Mouse (Mus musculus) embryonic stem cell, embryonic (primary cell): ENCODE data around the gene Snx3.

Experiments used
- CTCF ChIA-PET, 4 experiments: fragments of 300-600 bp in 2 of 4; fragments of 350-600 bp in 2 of 4; sonication (Branson Sonifier 250); formaldehyde crosslinking; loops; one replicate each; lab custom pipeline; 2022; ENCODE audit warnings: inconsistent platforms in 2 of 4; lab: Charles Lee
- POLR2A ChIA-PET, 4 experiments: fragments of 300-600 bp in 2 of 4; fragments of 350-600 bp in 2 of 4; sonication (Branson Sonifier 250); formaldehyde crosslinking; loops; one replicate each; lab custom pipeline; 2022; ENCODE audit warnings: antibody characterized with exemption in 4 of 4, inconsistent platforms in 1 of 4; lab: Charles Lee

The Snx3 gene

DNA sequence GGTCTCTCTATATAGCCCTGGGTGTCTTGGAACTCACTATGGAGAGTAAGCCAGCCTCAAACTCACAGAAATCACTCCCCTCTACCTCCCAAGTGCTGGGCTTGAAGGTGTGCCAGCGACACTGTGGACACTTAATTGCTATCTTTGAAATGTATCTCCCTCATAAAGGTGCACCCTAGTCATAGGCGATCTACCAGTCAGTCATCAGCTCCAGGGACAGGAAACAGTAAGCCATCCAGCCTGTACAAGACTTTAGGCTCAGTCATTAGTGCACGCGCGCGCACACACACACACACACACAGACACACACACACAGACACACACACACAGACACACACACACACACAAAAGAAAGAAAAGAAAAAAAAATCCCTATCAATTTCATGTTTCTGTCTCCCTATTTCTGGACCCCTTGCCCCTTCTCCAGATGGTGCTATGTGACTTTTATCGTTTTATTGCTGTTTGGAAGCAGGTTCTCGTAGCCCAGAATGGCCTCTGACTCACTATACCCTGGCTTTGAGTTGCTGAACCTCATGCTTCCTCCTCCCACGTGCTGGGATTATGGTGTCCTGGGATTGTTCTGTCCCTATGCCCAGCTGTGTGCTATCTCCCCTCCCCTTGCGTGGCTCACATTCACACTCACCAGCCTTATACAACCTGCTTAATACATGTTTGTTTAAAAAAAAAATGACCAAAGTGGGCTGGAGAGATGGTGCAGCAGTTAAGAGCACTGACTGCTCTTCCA lies 9.6 kb upstream of the Snx3 start:
- POLR2A ChIA-PET: interaction anchor here in 2 of 4 experiments (1.7 to 2.3 kb wide), 3 partner anchors 9 to 10 kb away, joined by 6 to 16 read pairs (median 6); partner anchors contain the start of gene Snx3 (in 2 of the 2)
- CTCF ChIA-PET: no interaction called here

DNA sequence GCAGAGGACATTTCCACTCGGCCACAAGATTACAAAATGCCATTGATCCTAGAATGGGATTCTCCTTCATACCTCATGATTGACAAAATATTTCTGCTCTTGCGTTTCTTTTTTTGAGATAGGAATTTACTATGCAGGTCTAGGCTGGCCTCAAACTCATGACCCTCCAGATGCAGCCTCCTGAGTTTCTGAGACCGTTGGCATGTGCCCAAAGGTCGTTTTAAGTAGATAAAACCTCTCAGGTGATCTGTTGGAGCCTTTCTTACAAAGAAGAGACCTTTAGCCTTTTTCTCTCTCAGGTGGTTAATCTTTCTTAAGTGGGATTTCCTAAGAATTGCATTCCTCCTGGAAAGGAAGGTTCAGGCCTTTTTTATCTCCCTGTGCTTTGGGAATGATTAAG lies 8.8 kb upstream of the Snx3 start:
- ChIA-PET POLR2A (interaction anchor here in 3 of 4 experiments (1.0 to 1.7 kb wide), 4 partner anchors 9 to 29 kb away, joined by 3 to 6 read pairs (median 3); partner anchors contain the start of genes Snx3 (in 3 of the 3) and Afg1l (in 1 of the 3)), CTCF (no interaction called here)

DNA sequence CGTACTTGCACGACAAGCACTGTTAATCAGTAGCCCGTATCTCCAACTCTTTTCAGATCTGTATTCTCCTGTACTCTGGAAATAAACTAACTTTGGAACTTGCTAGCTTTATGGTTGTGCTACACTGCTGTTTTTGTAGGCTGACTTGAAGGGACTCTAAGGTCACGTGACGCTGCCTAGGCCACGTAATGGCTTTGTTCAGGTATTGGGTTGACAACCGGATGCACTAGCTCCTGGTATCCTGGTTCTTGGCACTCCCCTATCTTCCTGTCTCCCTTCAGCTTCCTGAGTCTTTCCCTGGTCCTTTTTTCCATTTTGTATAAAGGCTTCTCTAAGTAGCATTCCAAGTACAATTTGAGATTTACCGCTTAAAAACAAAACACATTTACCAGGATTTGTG lies 1.2 kb upstream of the Snx3 start:
- CTCF ChIA-PET: interaction anchor here in 2 of 4 experiments (0.6 to 2.0 kb wide), 2 partner anchors 14 to 22 kb away, joined by 3 to 6 read pairs; partner anchors contain the start of gene Afg1l (in 1 of the 2)
- POLR2A ChIA-PET: interaction anchor here in 3 of 4 experiments (0.6 to 7.8 kb wide), 28 partner anchors 10 to 261 kb away, joined by 3 to 245 read pairs (median 10); partner anchors contain the start of genes Afg1l (in 3 of the 3) and Sec63 (in 1 of the 3)

DNA sequence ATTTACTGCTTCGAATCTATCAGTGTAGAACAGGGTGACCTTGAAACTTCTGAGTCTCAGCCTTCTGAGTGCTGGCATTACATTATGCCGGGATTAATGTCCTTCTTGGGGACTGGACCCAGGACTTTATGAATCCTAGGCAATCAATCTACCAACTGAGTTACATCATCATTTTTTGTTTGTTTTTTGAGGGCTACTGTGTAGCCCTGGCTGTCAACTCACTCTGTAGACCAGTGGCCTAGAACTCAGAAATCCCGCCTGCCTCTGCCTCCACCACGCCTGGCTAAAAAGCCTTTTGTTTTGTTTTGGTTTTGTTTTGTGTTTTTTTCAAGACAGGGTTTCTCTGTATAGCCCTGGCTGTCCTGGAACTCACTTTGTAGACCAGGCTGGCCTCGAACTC lies 669 bp upstream of the Snx3 start:
- CTCF ChIA-PET: interaction anchor here in 2 of 4 experiments (1.0 to 2.0 kb wide), 3 partner anchors 22 to 134 kb away, joined by 3 to 6 read pairs (median 3); partner anchors contain the start of gene Afg1l (in 2 of the 2)

DNA sequence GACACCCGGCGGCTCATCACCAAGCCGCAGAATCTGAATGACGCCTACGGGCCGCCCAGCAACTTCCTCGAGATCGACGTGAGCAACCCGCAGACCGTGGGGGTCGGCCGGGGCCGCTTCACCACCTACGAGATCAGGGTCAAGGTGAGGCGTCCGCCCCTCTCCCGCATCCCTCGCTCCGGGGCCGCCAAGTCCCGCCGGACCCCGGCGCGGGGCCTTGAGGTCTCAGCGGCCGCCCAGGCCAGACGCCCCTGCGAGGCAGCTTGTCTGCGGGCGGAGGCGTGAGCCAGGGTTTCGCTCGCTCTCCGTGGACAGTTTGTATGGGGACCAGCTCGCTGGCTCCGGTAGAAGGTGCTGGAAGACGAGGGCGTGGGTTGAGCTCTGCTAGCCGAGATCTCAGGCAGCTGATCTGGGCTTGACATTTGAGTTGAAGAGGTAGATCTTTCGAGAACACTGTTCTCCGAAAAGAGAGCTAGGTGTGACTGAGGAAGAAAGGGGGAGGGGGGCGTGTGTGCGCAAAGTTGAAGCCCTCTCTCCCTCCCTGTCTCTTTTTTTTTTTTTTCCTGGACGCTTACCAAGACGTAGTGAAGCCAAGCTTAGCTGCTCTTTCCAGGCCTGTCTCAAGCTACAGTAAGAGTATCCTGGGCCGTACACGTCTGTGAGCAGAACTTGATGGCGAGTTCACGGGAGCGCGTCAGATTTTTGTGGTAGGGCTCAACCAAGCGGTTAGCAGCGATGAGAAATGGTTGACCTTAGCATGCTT lies 700 bp downstream of the Snx3 start:
- POLR2A ChIA-PET: interaction anchor here (0.6 to 7.8 kb wide), 78 partner anchors 8 to 1035 kb away, joined by 3 to 245 read pairs (median 5); partner anchors contain the start of genes Afg1l (in 4 of the 4), Nr2e1 (in 2 of the 4), Ostm1 (in 2 of the 4) and Cd164 (in 1 of the 4)
- CTCF ChIA-PET: interaction anchor here in 3 of 4 experiments (0.6 to 2.0 kb wide), 9 partner anchors 11 to 541 kb away, joined by 3 to 6 read pairs (median 3); partner anchors contain the start of gene Afg1l (in 2 of the 3)

More for the DNA sequence above, 669 bp upstream of the Snx3 start:
- POLR2A ChIA-PET: interaction anchor here (0.6 to 7.8 kb wide), 70 partner anchors 8 to 1034 kb away, joined by 3 to 245 read pairs (median 4); partner anchors contain the start of genes Afg1l (in 4 of the 4), Nr2e1 (in 2 of the 4), Ostm1 (in 2 of the 4) and Sec63 (in 1 of the 4)

DNA sequence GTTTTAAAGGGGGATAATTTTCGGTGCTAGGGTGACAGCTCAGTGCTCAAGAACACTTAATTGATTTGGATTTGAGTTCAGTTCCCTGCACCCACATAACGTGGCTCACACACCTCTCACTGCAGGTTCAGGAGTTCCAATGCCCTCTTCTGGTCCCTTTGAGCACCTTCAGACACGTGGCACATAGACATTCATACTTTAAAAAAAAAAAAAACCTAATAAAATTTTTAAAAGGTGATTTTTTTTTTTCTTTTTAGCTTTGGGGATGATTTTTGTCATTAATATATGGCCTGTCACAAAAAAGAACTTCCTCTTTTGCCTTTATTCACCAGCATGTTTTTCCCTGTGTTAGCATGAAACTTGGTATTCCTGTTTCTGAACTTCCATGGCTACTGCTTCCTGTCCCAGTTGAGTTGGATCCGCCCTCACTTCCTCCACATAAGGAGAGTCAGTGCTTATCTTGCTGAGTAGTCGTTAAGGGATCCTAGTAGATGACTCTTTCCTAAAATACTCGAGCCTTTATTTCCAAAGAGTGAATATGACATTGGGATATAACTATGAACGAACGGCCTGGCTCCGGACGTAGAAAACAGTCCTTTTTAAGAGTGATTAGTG lies 2.4 kb downstream of the Snx3 start:
- ChIA-PET CTCF (interaction anchor here in 1 of 4 experiments (0.7 kb wide), 1 partner anchor 181 kb away, joined by 3 read pairs; no protein-coding TSS in a partner anchor), POLR2A (interaction anchor here in 3 of 4 experiments (0.7 to 7.8 kb wide), 12 partner anchors 10 to 257 kb away, joined by 3 to 245 read pairs (median 46); partner anchors contain the start of genes Afg1l (in 2 of the 3) and Sec63 (in 1 of the 3))

DNA sequence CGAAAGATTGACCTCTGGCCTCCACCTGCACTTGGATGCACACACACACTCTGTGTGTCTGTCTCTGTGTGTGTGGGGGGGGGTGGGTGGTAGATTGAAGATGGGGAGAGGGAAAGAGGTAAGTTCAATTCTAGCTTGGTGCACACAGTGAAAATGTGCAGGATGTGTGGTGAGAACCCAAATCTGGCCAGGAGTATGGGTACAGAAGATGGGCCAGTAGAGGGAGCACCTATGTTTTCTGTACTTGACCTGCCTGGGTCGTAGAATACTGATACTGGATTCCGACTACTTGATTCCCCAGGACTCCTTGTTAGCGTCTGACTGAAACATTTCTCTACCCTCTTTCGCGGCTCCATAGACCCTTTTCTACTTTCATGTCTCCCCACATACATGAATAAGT lies 8.3 kb downstream of the Snx3 start:
- CTCF ChIA-PET: interaction anchor here in 1 of 4 experiments (0.5 to 1.2 kb wide), 2 partner anchors 37 to 70 kb away, joined by 3 to 4 read pairs; no protein-coding TSS in a partner anchor
- POLR2A ChIA-PET: interaction anchor here in 3 of 4 experiments (0.7 to 9.5 kb wide), 7 partner anchors 8 to 46 kb away, joined by 3 to 79 read pairs (median 4); partner anchors contain the start of genes Afg1l (in 2 of the 3) and Snx3 (in 2 of the 3)

DNA sequence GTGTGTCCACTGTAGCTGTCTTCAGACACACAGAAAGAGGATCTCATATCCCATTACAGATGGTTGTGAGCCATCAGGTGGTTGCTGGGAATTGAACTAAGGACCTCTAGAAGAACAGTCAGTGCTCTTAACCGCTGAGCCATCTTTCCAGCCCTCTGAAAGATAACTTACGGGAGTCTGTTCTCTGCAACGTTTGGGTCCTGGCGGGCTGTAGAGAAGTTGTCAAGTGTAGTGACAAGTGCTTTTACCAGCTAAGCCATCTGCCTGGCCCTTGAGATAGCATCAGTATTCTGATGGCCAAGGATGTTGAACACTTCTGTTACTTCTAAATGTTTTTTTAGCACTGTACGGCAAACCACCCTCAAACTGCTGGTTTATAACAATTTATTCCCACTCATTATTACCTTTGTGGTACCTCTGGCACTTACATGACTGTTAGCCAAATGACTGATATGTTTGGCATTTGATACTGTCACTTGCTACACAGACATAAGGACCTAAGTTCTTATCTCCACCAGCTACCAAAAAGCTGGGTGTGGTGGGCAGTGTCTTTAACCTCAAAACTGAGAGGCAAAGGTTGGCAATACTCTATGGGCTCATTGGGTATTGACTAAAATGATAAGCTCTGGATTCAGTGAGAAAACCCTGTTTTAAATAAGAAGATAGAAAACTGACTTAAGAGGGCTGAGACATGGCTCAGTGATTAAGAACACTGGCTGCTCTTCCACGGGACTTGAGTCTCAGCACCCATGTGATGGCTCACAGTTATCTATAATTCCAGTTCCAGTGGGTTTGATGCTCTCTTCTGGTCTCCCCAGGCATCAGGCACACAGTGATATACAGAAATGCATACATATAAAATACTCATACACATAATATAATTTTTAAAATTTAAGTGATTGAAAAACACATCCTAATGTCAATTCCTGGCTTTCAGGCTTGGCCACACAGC lies 9.6 kb downstream of the Snx3 start:
- CTCF ChIA-PET: no interaction called here
- POLR2A ChIA-PET: interaction anchor here in 2 of 4 experiments (0.7 to 9.5 kb wide), 7 partner anchors 9 to 57 kb away, joined by 3 to 79 read pairs (median 3); partner anchors contain the start of gene Snx3 (in 2 of the 2)

DNA sequence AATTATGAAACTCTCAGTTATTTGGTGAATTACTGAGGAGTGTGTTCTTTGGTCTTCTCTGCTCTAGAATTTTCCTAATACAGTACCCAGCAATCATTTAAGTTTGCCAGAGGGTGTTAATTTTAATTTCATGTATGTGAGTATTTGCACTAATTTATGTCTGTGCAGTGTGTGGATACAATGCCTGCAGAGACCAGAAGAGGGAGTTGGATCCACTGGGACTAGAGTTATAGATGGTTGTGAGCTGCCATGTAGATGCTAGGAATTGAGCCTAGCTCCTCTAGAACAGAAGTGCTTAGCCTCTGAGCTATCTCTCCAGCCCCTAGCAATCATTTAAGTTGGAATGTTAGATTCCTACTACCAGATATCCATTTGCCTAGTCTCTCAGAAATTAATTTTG lies 12.3 kb downstream of the Snx3 start:
- POLR2A ChIA-PET: interaction anchor here in 2 of 4 experiments (1.3 to 9.5 kb wide), 5 partner anchors 8 to 49 kb away, joined by 3 to 79 read pairs (median 18); partner anchors contain the start of gene Snx3 (in 2 of the 2)
- CTCF ChIA-PET: interaction anchor here in 2 of 4 experiments (0.7 to 0.9 kb wide), 2 partner anchors 14 to 60 kb away, joined by 3 read pairs; no protein-coding TSS in a partner anchor

DNA sequence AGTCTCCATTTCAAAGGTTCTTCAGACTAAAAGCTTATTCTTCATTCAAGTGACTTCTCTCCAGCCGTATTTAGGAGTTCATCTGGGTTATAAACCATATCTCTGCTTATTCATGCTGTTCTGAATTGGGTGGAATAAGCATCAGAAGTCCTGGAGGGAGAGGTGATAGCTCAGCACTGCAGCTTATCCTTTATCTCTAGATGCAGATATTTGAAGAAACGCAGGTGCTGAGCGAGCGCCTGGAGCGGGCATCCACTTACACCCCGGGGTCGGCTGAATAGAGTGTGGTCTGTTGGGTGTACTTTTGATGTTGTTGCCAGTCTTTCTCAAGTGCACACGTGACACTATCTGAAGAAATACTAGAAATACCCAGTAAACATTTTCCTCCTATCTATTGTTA lies 16.5 kb downstream of the Snx3 start:
- CTCF ChIA-PET: no interaction called here
- POLR2A ChIA-PET: interaction anchor here in 2 of 4 experiments (0.6 to 9.5 kb wide), 12 partner anchors 9 to 436 kb away, joined by 3 to 79 read pairs (median 4); partner anchors contain the start of gene Snx3 (in 2 of the 2)

DNA sequence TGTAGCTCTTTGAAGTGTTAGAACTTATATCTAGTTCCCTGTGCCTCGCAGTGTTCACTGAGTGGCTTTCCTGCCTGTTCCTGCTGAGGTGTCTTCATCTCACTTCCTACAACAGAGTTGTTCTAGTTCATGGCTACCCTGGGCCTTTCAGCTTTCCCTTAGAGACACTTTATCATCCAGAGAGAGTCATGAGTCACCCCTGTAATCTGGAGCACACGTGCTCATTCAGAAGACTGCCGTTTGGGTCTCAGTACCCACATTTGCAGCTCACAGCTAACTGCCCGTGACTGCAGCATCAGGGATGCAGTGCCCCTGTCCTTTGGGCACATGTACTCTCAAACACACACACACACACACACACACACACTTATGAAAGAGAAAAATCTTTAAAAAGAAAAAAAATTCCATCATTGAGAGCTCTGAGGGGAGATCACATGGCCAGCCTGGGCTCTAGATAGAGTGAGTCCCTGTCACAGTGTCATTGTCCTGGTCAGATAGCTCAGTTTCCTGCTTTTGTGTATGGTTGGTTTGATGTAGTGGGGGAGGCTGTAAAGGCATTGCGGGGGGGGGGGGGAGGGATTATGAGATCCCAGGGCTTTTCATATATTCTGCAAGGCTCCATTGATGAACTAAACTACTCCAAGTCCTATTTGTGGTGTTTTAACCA lies 19.6 kb downstream of the Snx3 start:
- ChIA-PET CTCF (interaction anchor here in 1 of 4 experiments (0.7 kb wide), 1 partner anchor 101 kb away, joined by 3 read pairs; no protein-coding TSS in a partner anchor), POLR2A (interaction anchor here in 3 of 4 experiments (0.6 to 5.9 kb wide), 15 partner anchors 7 to 954 kb away, joined by 3 to 51 read pairs (median 5); partner anchors contain the start of gene Snx3 (in 2 of the 3))

DNA sequence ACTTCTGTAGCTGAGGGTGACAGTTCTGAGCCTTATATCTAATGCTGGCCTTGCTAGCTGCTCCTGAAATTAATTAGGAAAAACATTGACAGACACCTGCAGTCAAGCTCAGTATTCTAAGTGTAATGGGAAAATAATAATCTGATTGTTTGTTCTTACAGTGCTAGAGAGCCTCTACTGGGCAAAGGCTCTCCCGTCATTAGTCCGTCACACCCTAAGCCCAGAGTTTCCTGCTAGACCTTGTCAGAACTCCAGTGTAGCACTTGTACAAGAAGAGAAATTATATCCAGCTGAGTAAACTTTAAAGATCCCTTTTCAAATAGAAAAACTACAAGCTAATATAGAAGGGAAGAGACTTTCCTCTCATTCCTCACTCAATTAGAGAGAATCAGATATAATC lies 21.1 kb downstream of the Snx3 start:
- ChIA-PET POLR2A (interaction anchor here (0.6 to 5.9 kb wide), 20 partner anchors 8 to 174 kb away, joined by 3 to 51 read pairs (median 4); partner anchors contain the start of genes Snx3 (in 2 of the 4) and Afg1l (in 1 of the 4)), CTCF (no interaction called here)

DNA sequence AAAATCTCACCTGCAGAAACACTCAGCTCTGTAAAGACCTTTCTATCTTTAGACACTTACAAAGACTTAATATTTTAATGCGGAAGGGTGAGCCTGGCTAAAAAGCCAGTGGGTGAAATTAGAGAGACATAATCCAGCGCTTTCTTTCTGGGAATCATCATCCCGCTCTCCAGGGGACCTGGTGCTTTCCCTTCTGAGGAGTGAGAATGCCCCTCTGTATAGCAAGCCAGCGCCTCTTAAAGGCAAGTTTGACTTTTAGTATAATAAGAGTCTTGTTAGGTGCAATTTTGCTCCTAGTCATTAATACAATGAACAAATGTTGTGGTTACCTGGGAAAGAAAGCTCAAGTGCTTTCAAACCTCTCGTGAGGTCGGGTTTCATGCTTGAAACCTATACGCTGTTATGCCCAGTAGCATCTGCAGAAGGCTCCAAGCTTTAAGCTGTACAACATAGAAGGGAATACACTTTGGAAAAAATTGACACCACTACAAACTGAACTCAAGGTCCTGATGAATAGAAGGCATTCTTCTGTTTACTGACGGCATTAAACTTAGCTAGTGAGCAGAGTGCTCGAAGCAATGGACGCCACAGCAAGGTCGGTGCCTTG lies 21.8 kb downstream of the Snx3 start:
- ChIA-PET POLR2A (interaction anchor here in 2 of 4 experiments (0.6 to 5.9 kb wide), 20 partner anchors 9 to 308 kb away, joined by 3 to 51 read pairs (median 4); partner anchors contain the start of genes Snx3 (in 2 of the 2) and Afg1l (in 1 of the 2)), CTCF (interaction anchor here in 2 of 4 experiments (0.6 kb wide), 2 partner anchors 282 to 301 kb away, joined by 4 to 5 read pairs; no protein-coding TSS in a partner anchor)

DNA sequence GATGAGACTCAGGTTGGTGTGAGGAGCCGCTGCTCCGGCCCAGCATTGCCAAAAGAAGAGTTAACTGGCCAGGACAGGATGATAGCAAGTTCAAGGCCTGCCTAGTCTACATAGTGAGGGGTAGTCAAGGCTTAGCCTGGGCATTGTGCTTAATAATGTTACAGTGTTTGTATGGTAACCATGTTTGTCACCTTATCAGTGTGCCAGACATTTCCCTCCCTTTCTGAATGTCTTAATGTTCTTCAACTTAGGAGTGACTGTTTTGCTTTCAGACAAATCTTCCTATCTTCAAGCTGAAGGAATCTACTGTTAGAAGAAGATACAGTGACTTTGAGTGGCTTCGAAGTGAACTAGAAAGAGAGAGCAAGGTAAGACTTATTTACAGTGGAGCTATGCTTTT lies 23.9 kb downstream of the Snx3 start:
- ChIA-PET POLR2A (interaction anchor here (0.5 to 5.9 kb wide), 9 partner anchors 8 to 986 kb away, joined by 4 to 51 read pairs (median 7); partner anchors contain the start of gene Snx3 (in 2 of the 4)), CTCF (no interaction called here)
